Mouse (Mus musculus): Measurements from ENCODE around the gene Gdf15.

GRCm38 (mm10) chr8:70677451-70678080, 45.3 kb upstream of the Gdf15 start:
- TF ChIP-seq POLR2A (IDR thresholded peaks at IDR 0.05; ENCODE audit: low read depth, low read length): no peak
- TF ChIP-seq CTCF (IDR thresholded peaks at IDR 0.05; ENCODE audit: borderline replicate concordance, insufficient read depth, low read length): no peak
